Mouse (Mus musculus): ENCODE data around the gene Shpk. TPM values are rescaled to one million over a fixed set of nuclear protein-coding genes. Genes with fewer than 3 reads are reported as not detected.
A peak's percentile ranks its signal among the peaks of the same experiment; 100 is the strongest.

The Shpk gene
- polyA plus RNA-seq (2016; fragmentation: Nextera tagmentation; extraction: Ambion mirVana) = 0.49 and 0.86 TPM in 2 replicates

GRCm38 (mm10) chr11:73199230-73199712 lies at the start of gene Shpk:
Shpk (plus strand) TSS chr11:73199460.
- peak; percentile 94 for DNase-seq (ENCODE audit: low spot score)
- Histone ChIP-seq H3K36me3 (replicated peaks) (peaks cover 10% of the 10 kb centered on the region; the same call in 1 of the 2 replicates), H3K27ac (replicated peaks) (peak within 1 kb of the TSS; percentile 74), H3K9me3 (no peaks in the 10 kb centered on the region), H3K4me3 (peak within 1 kb of the TSS; percentile 76), H3K27me3 (replicated peaks; ENCODE audit: low read depth, poor library complexity, severe bottlenecking) (no peaks in the 10 kb centered on the region; the same call in 1 of the 2 replicates), H3K4me1 (peaks cover 20% of the 10 kb centered on the region)
- under 1% methylated on average over 32 of the region's 32 CpGs for WGBS

GRCm38 (mm10) chr11:73155071-73155470 lies 44.2 kb upstream of the Shpk start:
- peaks cover 32% of the 10 kb centered on the region for H3K27me3 ChIP-seq (replicated peaks; ENCODE audit: low read depth, poor library complexity, severe bottlenecking)
- WGBS = 78% methylated on average over 6 of the region's 6 CpGs
- H3K4me3 ChIP-seq = no peak overlapping the region
- no peaks in the 10 kb centered on the region for H3K9me3 ChIP-seq
- no peaks in the 10 kb centered on the region for H3K36me3 ChIP-seq (replicated peaks)
- peaks cover 2% of the 10 kb centered on the region for H3K4me1 ChIP-seq
- no peak overlapping the region for H3K27ac ChIP-seq (replicated peaks)
- no peak for DNase-seq (ENCODE audit: low spot score)

- H3K4me3 ChIP-seq = peak within 1 kb of the TSS; percentile 62
- WGBS = 3% methylated on average over 49 of the region's 49 CpGs
- no peaks in the 10 kb centered on the region for H3K9me3 ChIP-seq
- peaks cover 50% of the 10 kb centered on the region for H3K27me3 ChIP-seq (replicated peaks; ENCODE audit: low read depth, poor library complexity, severe bottlenecking)
- DNase-seq (ENCODE audit: low spot score) = peak; percentile 71
- no peak within 1 kb of the TSS for H3K27ac ChIP-seq (replicated peaks)
- peaks cover 15% of the 10 kb centered on the region for H3K4me1 ChIP-seq
- H3K36me3 ChIP-seq (replicated peaks) = no peaks in the 10 kb centered on the region
Observed at GRCm38 (mm10) chr11:73159957-73160810, 39.1 kb upstream of the Shpk start, which contains the start of gene P2rx5. P2rx5 (plus strand) TSS chr11:73160421.

GRCm38 (mm10) chr11:73160811-73161200 lies 38.5 kb upstream of the Shpk start:
- Histone ChIP-seq H3K27ac (replicated peaks) (no peak overlapping the region), H3K36me3 (replicated peaks) (no peaks in the 10 kb centered on the region), H3K27me3 (replicated peaks; ENCODE audit: low read depth, poor library complexity, severe bottlenecking) (peaks cover 50% of the 10 kb centered on the region), H3K4me1 (peaks cover 15% of the 10 kb centered on the region), H3K4me3 (peak overlapping the region; percentile 62), H3K9me3 (no peaks in the 10 kb centered on the region)
- no peak for DNase-seq (ENCODE audit: low spot score)
- 31% methylated on average over 6 of the region's 6 CpGs for WGBS

- no peak for DNase-seq (ENCODE audit: low spot score)
- peaks cover 15% of the 10 kb centered on the region for H3K4me1 ChIP-seq
- peaks cover 50% of the 10 kb centered on the region for H3K27me3 ChIP-seq (replicated peaks; ENCODE audit: low read depth, poor library complexity, severe bottlenecking)
- H3K27ac ChIP-seq (replicated peaks) = no peak overlapping the region
- H3K36me3 ChIP-seq (replicated peaks) = no peaks in the 10 kb centered on the region
- WGBS = 91% methylated on average over 4 of the region's 4 CpGs
- no peaks in the 10 kb centered on the region for H3K9me3 ChIP-seq
- H3K4me3 ChIP-seq = no peak overlapping the region
Observed at GRCm38 (mm10) chr11:73161616-73162015, 37.6 kb upstream of the Shpk start.

- 84% methylated on average over 5 of the region's 5 CpGs for WGBS
- Histone ChIP-seq H3K27me3 (replicated peaks; ENCODE audit: low read depth, poor library complexity, severe bottlenecking) (peaks cover 45% of the 10 kb centered on the region), H3K4me3 (no peak overlapping the region), H3K36me3 (replicated peaks) (no peaks in the 10 kb centered on the region), H3K9me3 (no peaks in the 10 kb centered on the region), H3K27ac (replicated peaks) (no peak overlapping the region), H3K4me1 (peaks cover 15% of the 10 kb centered on the region)
- DNase-seq (ENCODE audit: low spot score) = no peak
Observed at GRCm38 (mm10) chr11:73162284-73162683, 37.0 kb upstream of the Shpk start.

- 86% methylated on average over 8 of the region's 8 CpGs for WGBS
Observed at GRCm38 (mm10) chr11:73168071-73168470, 31.2 kb upstream of the Shpk start.

GRCm38 (mm10) chr11:73168576-73168975 lies 30.7 kb upstream of the Shpk start:
- Histone ChIP-seq H3K4me3 (no peak overlapping the region), H3K4me1 (no peaks in the 10 kb centered on the region), H3K27ac (replicated peaks) (no peak overlapping the region), H3K9me3 (no peaks in the 10 kb centered on the region), H3K27me3 (replicated peaks; ENCODE audit: low read depth, poor library complexity, severe bottlenecking) (no peaks in the 10 kb centered on the region), H3K36me3 (replicated peaks) (peaks cover 39% of the 10 kb centered on the region)
- DNase-seq (ENCODE audit: low spot score) = no peak
- WGBS = 79% methylated on average over 6 of the region's 6 CpGs

More at GRCm38 (mm10) chr11:73168071-73168470, 31.2 kb upstream of the Shpk start:
- Histone ChIP-seq H3K36me3 (replicated peaks) (peaks cover 34% of the 10 kb centered on the region), H3K9me3 (no peaks in the 10 kb centered on the region), H3K4me1 (no peaks in the 10 kb centered on the region), H3K4me3 (no peak overlapping the region), H3K27me3 (replicated peaks; ENCODE audit: low read depth, poor library complexity, severe bottlenecking) (no peaks in the 10 kb centered on the region), H3K27ac (replicated peaks) (no peak overlapping the region)
- DNase-seq (ENCODE audit: low spot score) = no peak

GRCm38 (mm10) chr11:73169231-73169630 lies 30.0 kb upstream of the Shpk start:
- Histone ChIP-seq H3K27me3 (replicated peaks; ENCODE audit: low read depth, poor library complexity, severe bottlenecking) (no peaks in the 10 kb centered on the region), H3K36me3 (replicated peaks) (peaks cover 46% of the 10 kb centered on the region), H3K9me3 (no peaks in the 10 kb centered on the region), H3K4me3 (no peak overlapping the region), H3K27ac (replicated peaks) (no peak overlapping the region), H3K4me1 (no peaks in the 10 kb centered on the region)
- whole genome bisulfite sequencing = 49% methylated on average over 4 of the region's 4 CpGs
- peak; percentile 62 for DNase-seq (ENCODE audit: low spot score)

GRCm38 (mm10) chr11:73172186-73172585 lies 27.1 kb upstream of the Shpk start:
- 84% methylated on average over 5 of the region's 5 CpGs for WGBS
- H3K36me3 ChIP-seq (replicated peaks) = peaks cover 50% of the 10 kb centered on the region

GRCm38 (mm10) chr11:73175612-73176011 lies 23.6 kb upstream of the Shpk start:
- 43% methylated on average over 8 of the region's 8 CpGs for WGBS
- Histone ChIP-seq H3K9me3 (no peaks in the 10 kb centered on the region), H3K36me3 (replicated peaks) (peaks cover 44% of the 10 kb centered on the region), H3K27me3 (replicated peaks; ENCODE audit: low read depth, poor library complexity, severe bottlenecking) (no peaks in the 10 kb centered on the region), H3K4me3 (peak overlapping the region; percentile 97), H3K27ac (replicated peaks) (no peak overlapping the region), H3K4me1 (peaks cover 26% of the 10 kb centered on the region)
- DNase-seq (ENCODE audit: low spot score) = peak; percentile 26

More at GRCm38 (mm10) chr11:73172186-73172585, 27.1 kb upstream of the Shpk start:
- Histone ChIP-seq H3K4me3 (no peak overlapping the region), H3K27ac (replicated peaks) (no peak overlapping the region), H3K27me3 (replicated peaks; ENCODE audit: low read depth, poor library complexity, severe bottlenecking) (no peaks in the 10 kb centered on the region), H3K9me3 (no peaks in the 10 kb centered on the region), H3K4me1 (peaks cover 12% of the 10 kb centered on the region)
- no peak for DNase-seq (ENCODE audit: low spot score)

GRCm38 (mm10) chr11:73176186-73176585 lies 23.1 kb upstream of the Shpk start:
- WGBS = 1% methylated on average over 15 of the region's 15 CpGs
- Histone ChIP-seq H3K27me3 (replicated peaks; ENCODE audit: low read depth, poor library complexity, severe bottlenecking) (no peaks in the 10 kb centered on the region), H3K4me3 (peak overlapping the region; percentile 97), H3K27ac (replicated peaks) (peak overlapping the region; percentile 94), H3K4me1 (peaks cover 26% of the 10 kb centered on the region), H3K9me3 (no peaks in the 10 kb centered on the region), H3K36me3 (replicated peaks) (peaks cover 42% of the 10 kb centered on the region)
- DNase-seq (ENCODE audit: low spot score) = no peak

All from embryonic facial prominence, embryonic 10.5 days (tissue).